ENCODE assay signal across 12 mouse cellular contexts in the genomic region with DNA sequence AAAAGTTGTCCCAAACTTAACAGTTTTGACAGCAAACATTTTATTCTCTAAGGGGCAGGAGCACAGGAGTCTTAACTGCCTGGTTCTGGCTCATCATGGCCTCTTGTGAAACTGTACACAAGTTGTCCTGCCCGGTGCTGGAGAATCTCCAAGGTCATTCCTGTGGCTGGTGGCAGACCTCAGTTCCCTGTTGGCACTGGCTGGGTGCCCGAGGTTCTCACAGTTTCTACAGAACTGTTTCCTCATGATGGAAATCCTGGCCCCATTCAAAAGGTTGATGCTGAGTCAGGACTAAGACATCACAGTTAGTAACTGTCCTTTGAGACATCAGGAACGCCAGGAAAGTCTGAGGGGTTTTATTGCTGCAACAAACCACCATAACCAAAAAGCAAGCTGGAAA. TPM values are rescaled to one million over a fixed set of nuclear protein-coding genes. Genes with fewer than 3 reads are reported as not detected.
DNase-seq lines count a peak whose midpoint lies in the region; ATAC-seq lines count a peak whose summit lies in the region.
"Had no signal": no experiment of that assay in that cellular context is flagged by ENCODE, and none has a peak within 500 bp of the region (broad histone marks: within the 10 kb centered on the region; RNA-seq: fewer than 3 reads in every experiment).

No protein-coding gene starts in this region.

- no peaks in the 10 kb centered on the region for H3K27me3 ChIP-seq in embryonic facial prominence, embryonic 12.5 days
- H3K27me3 ChIP-seq: stomach, embryonic 15.5 days had no signal

- peak overlapping the region; percentile 31; the same call in 1 of the 2 replicates for H3K27ac ChIP-seq in embryonic facial prominence, embryonic 12.5 days
- H3K27ac ChIP-seq: forebrain, embryonic 12.5 days; stomach, embryonic 15.5 days had no signal

- 73% methylated on average over 3 of the region's 3 CpGs for WGBS in embryonic facial prominence, embryonic 12.5 days

- no peak for ATAC-seq in embryonic facial prominence, embryonic 12.5 days (ENCODE audit: insufficient number of reproducible peaks, insufficient read depth, low FRiP score, low TSS enrichment)

- H3K9ac ChIP-seq in embryonic facial prominence, embryonic 12.5 days = no peak overlapping the region
- H3K9ac ChIP-seq: forebrain, embryonic 12.5 days; stomach, embryonic 15.5 days had no signal

- H3K4me2 ChIP-seq in embryonic facial prominence, embryonic 12.5 days (replicated peaks) = no peak overlapping the region
- H3K4me2 ChIP-seq: forebrain, embryonic 12.5 days; stomach, embryonic 15.5 days had no signal

- H3K36me3 ChIP-seq in embryonic facial prominence, embryonic 12.5 days = no peaks in the 10 kb centered on the region
- H3K36me3 ChIP-seq: forebrain, embryonic 12.5 days; stomach, embryonic 15.5 days had no signal

- no peaks in the 10 kb centered on the region for H3K9me3 ChIP-seq in embryonic facial prominence, embryonic 12.5 days
- H3K9me3 ChIP-seq: forebrain, embryonic 12.5 days; stomach, embryonic 15.5 days had no signal

- DNase-seq in 3134 (ENCODE audit: extremely low read depth, insufficient read length, low spot score) (peak; percentile 80), 416B (ENCODE audit: low read depth) (peak; percentile 46)
- DNase-seq in kidney, postnatal 36 days = peak; percentile 81
- no peak for DNase-seq in right cerebral cortex, postnatal 4 days
- no peak for DNase-seq in layer of hippocampus, postnatal 10 days (ENCODE audit: low spot score in 2 of 2)
- no peak for DNase-seq in embryo, embryonic 11 days

- H3K4me3 ChIP-seq in embryonic facial prominence, embryonic 12.5 days = no peak overlapping the region
- H3K4me3 ChIP-seq: forebrain, embryonic 12.5 days; stomach, embryonic 15.5 days had no signal

- peaks cover 9% of the 10 kb centered on the region for H3K4me1 ChIP-seq in embryonic facial prominence, embryonic 12.5 days

RNA-seq across cellular contexts. Expression of gene Fignl2, which starts 8.6 kb away (rescaled TPM):
- 0.36 and 0.38 TPM in 2 replicates for polyA plus RNA-seq in embryonic facial prominence, embryonic 12.5 days (2016; fragmentation: Nextera tagmentation; extraction: Ambion mirVana)
- 1 to 10 TPM; 1.1 to 1.2 TPM for total RNA-seq in layer of hippocampus, postnatal 10 days (2021)

RNA-seq across cellular contexts. Expression of gene Ankrd33, which starts 28.6 kb away (rescaled TPM):
- not detected in 2 replicates for polyA plus RNA-seq in embryonic facial prominence, embryonic 12.5 days (2016; fragmentation: Nextera tagmentation; extraction: Ambion mirVana)
- not detected for total RNA-seq in layer of hippocampus, postnatal 10 days (2021)
- total RNA-seq: left cerebral cortex, postnatal 10 days; neutrophil, adult 5-6 weeks had no signal
- polyA plus RNA-seq: forebrain, embryonic 12.5 days; hindbrain, embryonic 11.5 days; stomach, embryonic 15.5 days had no signal

RNA-seq across cellular contexts. Expression of gene Gm47841, which starts 39.8 kb away (rescaled TPM):
- not detected in 2 replicates for polyA plus RNA-seq in embryonic facial prominence, embryonic 12.5 days (2016; fragmentation: Nextera tagmentation; extraction: Ambion mirVana)
- total RNA-seq in layer of hippocampus, postnatal 10 days (2021) = not detected
- total RNA-seq: neutrophil, adult 5-6 weeks had no signal
- polyA plus RNA-seq: forebrain, embryonic 12.5 days; hindbrain, embryonic 11.5 days; stomach, embryonic 15.5 days had no signal

RNA-seq across cellular contexts. Expression of gene Acvrl1, which starts 41.4 kb away (rescaled TPM):
- polyA plus RNA-seq in embryonic facial prominence, embryonic 12.5 days (2016; fragmentation: Nextera tagmentation; extraction: Ambion mirVana) = 10.8 and 11.3 TPM in 2 replicates
- total RNA-seq in layer of hippocampus, postnatal 10 days (2021) = 1 to 10 TPM; 9.0 to 9.8 TPM

Comparison
In these comparisons a context has a peak if more than half of its experiments do, and no peak if none do; other contexts are left out.
1. DNase-seq: peak in 3134 (single experiment), 416B (single experiment) and kidney, postnatal 36 days (2 of 2); none in right cerebral cortex, postnatal 4 days (single experiment), layer of hippocampus, postnatal 10 days (0 of 2) and embryo, embryonic 11 days (single experiment).